Mouse (Mus musculus) left cerebral cortex, adult 11 months (tissue): ENCODE results near the gene Taf9b.
A peak's percentile ranks its signal among the peaks of the same experiment; 100 is the strongest.
"Not testable (repeated sequence)": the region's sequence is repeated elsewhere in the genome, so short reads cannot be mapped to it uniquely, and the experiment has no call there.

Source experiments
- DNase-seq: peaks from one replicate; pipeline ENCODE4 v3.0.0; 2022; ENCODE audit warnings: low spot score

Taf9b gene

DNA sequence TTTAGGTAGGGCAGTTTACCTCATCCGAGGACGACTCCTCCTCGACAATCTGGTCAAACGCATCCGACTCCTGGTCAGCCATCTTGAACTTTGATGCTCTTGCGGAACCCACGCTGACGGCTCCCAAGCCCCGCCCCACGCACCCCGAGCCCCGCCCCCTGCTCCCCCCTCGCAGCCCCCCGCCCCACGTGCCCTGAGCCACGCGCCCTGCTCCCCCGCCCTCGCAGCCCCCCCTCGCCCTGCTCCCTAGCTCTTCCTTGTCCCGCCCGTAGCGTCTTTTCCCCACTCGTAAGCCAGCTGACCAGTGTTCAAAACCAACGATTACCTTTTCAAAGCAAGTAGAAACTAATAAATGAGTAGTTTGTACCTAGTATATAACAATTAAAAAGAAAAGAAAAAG is at the start of gene Taf9b:
Gene Taf9b (minus strand): TSS at position 101 of the 400 bp plus-strand sequence.
- no peak for DNase-seq

DNA sequence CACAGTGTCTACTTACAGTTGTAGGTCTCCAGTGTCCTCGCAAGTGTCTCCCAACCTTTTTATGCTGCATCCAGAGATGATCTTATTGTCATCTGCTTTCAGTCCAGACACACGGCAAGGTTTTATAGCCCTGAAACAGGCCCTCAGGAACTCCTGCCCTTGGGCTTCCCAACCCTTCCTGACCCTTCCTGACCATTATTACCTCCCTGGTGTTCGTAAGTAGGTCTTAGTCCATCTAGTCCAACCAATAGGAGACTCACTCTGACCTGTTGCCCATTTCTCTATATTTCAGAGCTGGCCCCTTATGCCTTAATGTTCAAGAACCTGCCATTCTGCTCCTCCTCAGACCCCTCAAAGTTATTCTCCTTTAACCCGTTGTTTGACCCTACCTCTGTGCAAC is 34.3 kb upstream of the Taf9b start, which contains the start of gene Fnd3c2:
Gene Fnd3c2 (minus strand): TSS at position 101 of the 400 bp plus-strand sequence.
- DNase-seq, result no peak

- peak; percentile 50 for DNase-seq
Observed at GRCm38 (mm10) chrX:106219171-106220032, 1.6 kb downstream of the Taf9b start.

DNA sequence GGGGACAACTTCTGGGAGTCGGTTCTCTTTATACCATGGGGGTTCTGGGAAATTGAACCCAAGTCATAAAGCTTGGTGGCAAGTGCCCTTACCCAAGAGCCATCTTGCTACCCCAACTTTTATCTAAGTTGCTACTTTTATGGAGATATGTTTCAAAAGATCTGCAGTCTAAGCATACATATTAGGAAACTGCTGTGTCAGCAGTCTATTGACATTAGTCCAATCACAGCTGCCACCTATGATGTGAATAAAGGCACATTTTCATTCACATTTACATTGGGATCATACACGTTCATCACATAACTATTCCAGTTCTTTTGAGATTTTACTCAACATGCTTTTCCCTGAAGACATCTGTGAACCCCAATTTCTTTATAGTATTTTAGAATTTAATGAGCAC is 11.9 kb downstream of the Taf9b start:
- DNase-seq, result no peak

- no peak for DNase-seq
Observed at GRCm38 (mm10) chrX:106198904-106199303, 22.1 kb downstream of the Taf9b start.

DNA sequence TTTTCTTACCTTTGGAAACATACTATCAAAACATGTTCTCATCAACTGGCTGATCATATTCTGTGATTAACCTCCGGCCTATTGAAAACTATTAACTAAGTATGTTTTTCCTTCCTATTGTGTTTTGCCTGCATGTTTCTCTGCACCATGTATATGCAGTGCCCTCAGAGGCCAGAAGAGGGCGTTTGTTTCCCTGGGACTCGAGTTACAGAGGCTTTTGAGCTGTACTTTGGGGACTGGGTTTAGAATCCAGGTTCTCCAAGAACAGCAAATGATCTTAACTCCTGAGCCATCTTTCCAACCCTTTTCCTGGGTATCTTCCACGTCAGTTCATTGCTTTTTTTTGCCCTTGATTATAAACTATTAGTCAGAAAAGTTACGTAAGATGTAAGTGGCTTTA is 23.6 kb downstream of the Taf9b start:
- DNase-seq, result no peak

GRCm38 (mm10) chrX:106194361-106194760 is 26.6 kb downstream of the Taf9b start:
- DNase-seq, result not testable (repeated sequence)

DNA sequence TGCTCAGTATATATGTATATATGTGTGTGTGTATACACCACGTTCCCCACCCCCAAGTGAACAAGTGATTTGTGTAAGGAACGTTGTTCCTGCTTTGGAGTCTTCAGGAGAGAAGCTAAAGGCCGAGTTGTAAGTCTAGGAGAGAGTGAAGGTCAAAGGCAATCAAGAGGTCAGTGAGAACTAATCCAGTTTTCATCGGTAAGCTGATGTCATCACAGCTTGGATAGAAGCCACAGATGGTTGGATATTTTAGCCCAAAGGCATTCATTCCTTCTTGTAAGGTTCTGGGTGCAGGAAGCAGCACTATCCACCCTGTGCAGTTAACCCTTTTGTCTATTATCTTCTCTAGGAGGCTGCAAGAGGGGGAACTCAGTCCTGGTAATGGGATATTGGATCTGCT is 30.9 kb downstream of the Taf9b start:
- DNase-seq, result no peak

GRCm38 (mm10) chrX:106189356-106189755 is 31.6 kb downstream of the Taf9b start:
- no peak for DNase-seq

- no peak for DNase-seq
Observed at GRCm38 (mm10) chrX:106187737-106188136, 33.2 kb downstream of the Taf9b start.

DNA sequence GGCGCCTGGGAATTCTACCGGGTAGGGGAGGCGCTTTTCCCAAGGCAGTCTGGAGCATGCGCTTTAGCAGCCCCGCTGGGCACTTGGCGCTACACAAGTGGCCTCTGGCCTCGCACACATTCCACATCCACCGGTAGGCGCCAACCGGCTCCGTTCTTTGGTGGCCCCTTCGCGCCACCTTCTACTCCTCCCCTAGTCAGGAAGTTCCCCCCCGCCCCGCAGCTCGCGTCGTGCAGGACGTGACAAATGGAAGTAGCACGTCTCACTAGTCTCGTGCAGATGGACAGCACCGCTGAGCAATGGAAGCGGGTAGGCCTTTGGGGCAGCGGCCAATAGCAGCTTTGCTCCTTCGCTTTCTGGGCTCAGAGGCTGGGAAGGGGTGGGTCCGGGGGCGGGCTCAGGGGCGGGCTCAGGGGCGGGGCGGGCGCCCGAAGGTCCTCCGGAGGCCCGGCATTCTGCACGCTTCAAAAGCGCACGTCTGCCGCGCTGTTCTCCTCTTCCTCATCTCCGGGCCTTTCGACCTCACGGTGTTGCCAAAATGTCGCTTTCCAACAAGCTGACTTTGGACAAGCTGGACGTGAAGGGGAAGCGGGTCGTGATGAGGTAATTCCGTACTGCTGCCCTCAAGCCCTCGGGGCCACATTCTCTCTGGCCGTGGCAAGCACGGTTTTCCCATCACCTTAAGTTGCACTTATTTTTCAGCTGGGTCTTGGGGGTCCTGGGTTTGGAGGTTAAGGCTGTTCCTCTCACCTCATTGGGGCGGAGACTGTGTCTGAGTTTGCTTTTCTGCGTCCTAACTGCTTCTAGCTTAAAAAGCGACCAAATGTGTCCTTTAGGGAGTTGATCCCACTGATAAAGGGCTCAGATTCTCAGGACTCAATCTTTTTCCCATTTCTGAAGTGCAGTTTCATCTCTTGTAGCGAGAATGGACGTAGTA is 34.0 kb downstream of the Taf9b start, which contains the start of gene Pgk1:
Gene Pgk1 (plus strand): TSS at position 388 of the 937 bp plus-strand sequence.
- DNase-seq, result peak; percentile 86

DNA sequence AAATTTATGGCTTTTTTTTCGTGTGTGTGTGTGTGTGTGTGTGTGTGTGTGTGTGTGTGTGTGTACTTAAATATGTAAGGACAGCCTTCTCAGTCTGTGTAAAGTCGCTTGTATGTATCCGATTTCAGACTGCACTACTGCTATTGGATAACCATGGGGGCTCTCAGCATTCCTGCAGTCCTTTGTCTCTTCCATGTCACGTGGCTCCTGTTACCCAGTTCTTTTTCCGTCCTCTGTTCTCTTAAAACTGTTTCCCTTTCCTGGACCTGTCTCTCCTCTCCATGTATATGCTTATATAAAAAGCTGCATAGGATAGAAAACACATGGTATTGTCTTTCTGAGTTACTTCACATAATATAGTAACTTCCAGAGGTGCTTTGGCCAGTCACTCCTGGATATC is 35.3 kb downstream of the Taf9b start:
- DNase-seq, result no peak

DNA sequence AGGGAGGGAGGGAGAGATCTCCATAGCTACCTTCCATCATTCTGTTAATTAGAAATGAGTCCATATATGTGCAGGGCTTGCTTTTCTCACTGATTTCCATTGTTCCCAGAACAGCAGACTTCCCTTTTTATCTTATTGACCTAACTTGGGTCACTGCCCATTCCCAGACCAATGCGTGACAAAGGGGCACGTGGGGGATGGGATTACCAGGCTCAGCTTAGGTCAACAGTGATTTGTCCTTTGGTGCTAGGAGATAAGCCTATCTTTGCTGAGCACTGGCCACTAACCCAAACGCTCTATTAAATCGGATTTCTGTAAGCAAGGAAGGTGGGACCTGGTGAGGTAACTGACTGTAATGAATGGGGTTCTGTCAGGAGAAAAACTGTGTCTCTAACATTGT is 36.7 kb downstream of the Taf9b start:
- no peak for DNase-seq

DNA sequence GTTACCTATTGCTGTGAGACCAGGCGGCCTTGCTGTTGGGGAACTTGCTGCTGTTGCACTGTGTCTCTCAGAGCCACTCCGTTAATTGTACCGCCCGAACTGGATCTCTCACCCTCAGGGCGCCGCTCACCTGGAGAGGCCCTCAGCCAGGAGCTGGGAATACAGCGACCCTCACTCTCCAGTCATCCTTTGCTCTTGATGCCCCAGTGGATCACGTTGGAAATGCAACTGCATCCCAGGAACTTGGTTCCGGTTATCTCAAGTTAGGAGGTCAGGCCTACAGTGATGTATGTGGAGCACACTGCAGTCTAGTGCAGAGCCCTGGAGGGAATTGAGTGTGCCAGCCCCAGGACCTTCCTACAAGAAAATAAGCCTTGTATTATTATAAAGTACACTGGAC is 44.6 kb downstream of the Taf9b start:
- no peak for DNase-seq

- no peak for DNase-seq
Observed at GRCm38 (mm10) chrX:106171853-106172154, 49.2 kb downstream of the Taf9b start.

DNA sequence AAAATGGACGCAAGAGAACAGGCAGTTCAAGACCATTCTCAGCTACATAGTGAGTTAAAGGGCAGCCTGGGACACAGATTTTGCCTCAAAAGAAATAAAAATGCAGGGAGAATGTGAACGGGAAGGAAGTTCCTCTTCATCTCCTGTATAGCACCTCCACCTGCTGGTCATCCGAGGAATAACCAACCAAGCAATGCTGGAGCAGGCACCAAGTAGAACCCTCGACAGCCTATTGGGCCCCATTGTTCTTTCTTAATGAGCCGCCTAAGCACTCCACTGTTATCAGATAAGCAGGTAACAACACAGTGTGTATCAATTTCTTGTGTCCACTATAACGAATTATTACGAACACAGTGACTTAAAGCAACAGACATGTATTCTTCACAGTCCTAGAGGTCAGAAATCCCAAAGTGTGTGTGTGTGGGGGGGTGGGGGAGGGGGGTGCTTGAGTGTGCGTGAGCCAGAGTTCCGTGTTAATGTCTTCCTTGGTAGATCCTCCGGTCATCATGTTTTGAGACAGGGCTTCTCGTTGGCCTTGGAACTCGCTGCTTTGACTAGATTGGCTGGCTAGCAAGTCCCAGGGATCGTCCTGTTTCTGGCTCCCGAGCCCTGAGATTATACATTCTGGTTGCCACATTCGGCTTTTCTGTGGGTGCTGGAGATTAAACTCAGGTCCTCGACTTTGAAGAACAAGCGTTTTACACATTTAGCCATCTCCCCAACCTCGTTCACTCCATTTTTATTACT is 49.7 kb downstream of the Taf9b start:
- DNase-seq, result peak; percentile 66

DNA sequence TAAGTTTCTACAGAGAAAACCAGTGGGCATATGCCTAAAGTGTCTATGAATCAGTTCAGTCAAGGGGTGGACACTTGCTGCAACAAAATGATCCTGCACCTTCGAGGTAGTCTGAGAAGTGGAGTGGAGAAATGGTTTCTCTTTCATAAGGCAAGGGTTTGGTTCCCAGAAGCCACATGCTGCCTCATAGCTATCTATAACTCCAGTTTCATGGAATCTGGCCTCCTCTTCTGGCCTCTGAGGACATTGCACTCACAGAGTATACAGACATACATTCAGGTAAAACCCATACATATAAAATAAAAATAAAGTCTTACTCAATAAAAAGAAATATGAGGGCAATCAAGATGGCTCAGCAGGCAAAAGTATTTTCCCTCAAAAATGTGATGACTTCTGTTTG is 55.9 kb downstream of the Taf9b start:
- no peak for DNase-seq

GRCm38 (mm10) chrX:106164555-106164954 is 56.4 kb downstream of the Taf9b start:
- DNase-seq, result no peak

DNA sequence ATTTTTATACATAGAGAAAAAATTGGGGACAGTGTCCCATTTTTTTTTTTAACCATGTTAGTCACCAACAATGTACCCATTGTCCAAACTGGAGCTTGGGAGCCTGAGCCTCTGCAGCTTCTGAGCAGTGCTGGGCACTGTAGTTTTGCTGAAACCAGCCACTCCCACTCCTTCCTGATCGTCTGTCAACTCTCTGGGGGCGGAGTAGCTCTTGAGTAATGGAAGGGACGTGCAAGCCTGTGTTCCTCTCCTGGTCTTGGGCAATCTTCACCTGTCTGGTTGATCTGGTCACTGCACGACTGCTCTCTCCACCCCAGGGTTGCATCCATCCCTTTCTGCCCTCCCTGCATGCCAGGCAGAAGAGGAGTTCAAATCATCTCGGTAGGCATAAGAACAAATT is 57.0 kb downstream of the Taf9b start:
- DNase-seq, result no peak
